Mouse (Mus musculus) forebrain, embryonic 13.5 days (tissue): ENCODE results near the gene 0610012G03Rik. TPM values are rescaled to one million over a fixed set of nuclear protein-coding genes. Genes with fewer than 3 reads are reported as not detected.
"Not testable (repeated sequence)": the region's sequence is repeated elsewhere in the genome, so short reads cannot be mapped to it uniquely, and the experiment has no call there.

ENCODE experiments used
- ATAC-seq: fragments of 200-750 bp; cut with Nextera tagmentation; 2 replicates; pipeline ENCODE4 v1.8.0; 2017
- H3K27ac ChIP-seq: fragments of 300-500 bp; sonication (generic); 2 replicates; pipeline ENCODE4 v1.5.1; 2015; ENCODE audit warnings: inconsistent platforms, mild to moderate bottlenecking, moderate library complexity
- H3K27me3 ChIP-seq: fragments of 300-500 bp; sonication (generic); 2 replicates; pipeline ENCODE4 v1.6.1; 2015; ENCODE audit warnings: mild to moderate bottlenecking, inconsistent platforms
- H3K36me3 ChIP-seq: fragments of 300-500 bp; sonication (generic); 2 replicates; pipeline ENCODE4 v1.6.1; 2015; ENCODE audit warnings: mild to moderate bottlenecking, inconsistent platforms; ENCODE audit not compliant: poor library complexity, severe bottlenecking
- H3K4me1 ChIP-seq: fragments of 300-500 bp; sonication (generic); 2 replicates; pipeline ENCODE4 v1.6.1; 2015; ENCODE audit warnings: inconsistent platforms
- H3K4me2 ChIP-seq: fragments of 300-500 bp; sonication (generic); 2 replicates; pipeline ENCODE4 v1.6.1; 2015; ENCODE audit warnings: inconsistent platforms, mild to moderate bottlenecking, moderate library complexity
- H3K4me3 ChIP-seq: fragments of 300-500 bp; sonication (generic); 2 replicates; pipeline ENCODE4 v1.5.1; 2015; ENCODE audit warnings: mild to moderate bottlenecking, inconsistent platforms
- H3K9ac ChIP-seq: fragments of 300-500 bp; sonication (generic); 2 replicates; pipeline ENCODE4 v1.6.1; 2015; ENCODE audit warnings: mild to moderate bottlenecking, inconsistent platforms
- H3K9me3 ChIP-seq: fragments of 300-500 bp; sonication (generic); replicated peaks from 2 replicates; pipeline ENCODE4 v1.6.1; 2016; ENCODE audit warnings: inconsistent platforms
- WGBS: fragments of 180-500 bp; shearing (Covaris S2); methylation state at CpG from one replicate; pipeline ENCODE4 v1.1.7; 2015; 5-methylcytosine and 5-hydroxymethylcytosine counted together
- polyA plus RNA-seq: library from polyadenylated mRNA; unstranded; fragments of >200 nt; fragmentation: Nextera tagmentation; extraction: Ambion mirVana; gene quantifications from 2 replicates; pipeline ENCODE4 v1.2.1, GENCODE M21; 2015

0610012G03Rik gene
- polyA plus RNA-seq: 99.7 and 103 TPM in 2 replicates

DNA sequence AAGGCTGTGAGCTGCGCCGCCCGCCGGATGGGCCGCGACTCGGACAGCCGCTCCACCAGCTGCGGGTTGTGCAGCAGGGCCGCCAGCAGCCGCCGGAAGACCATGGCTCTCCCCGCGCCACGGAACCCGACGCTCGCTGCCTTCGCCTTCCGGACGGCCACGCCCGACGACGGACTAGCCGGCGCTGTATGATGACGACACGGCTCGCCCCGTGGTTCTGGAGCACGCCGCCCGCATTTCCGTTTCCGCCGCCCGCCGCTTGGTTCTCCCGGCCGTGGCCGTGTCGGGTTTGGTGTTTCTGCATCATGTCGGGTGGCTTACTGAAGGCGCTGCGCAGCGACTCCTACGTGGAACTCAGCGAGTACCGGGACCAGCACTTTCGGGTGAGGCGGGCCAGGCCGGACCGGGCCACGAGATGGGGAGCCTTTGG, at the start of gene 0610012G03Rik, which contains the start of gene Ncbp2:
Gene 0610012G03Rik, minus strand, starts transcription at position 150 of the 430 bp plus-strand sequence.
Gene Ncbp2, plus strand, starts transcription at position 169 of the 430 bp plus-strand sequence.
- Histone ChIP-seq H3K27me3 (no peaks in the 10 kb centered on the region), H3K4me1 (peaks cover 50% of the 10 kb centered on the region), H3K4me2 (peak within 1 kb of the TSS; percentile 91), H3K4me3 (peak within 1 kb of the TSS; percentile 94), H3K9me3 (no peaks in the 10 kb centered on the region), H3K36me3 (peaks cover 33% of the 10 kb centered on the region), H3K27ac (peak within 1 kb of the TSS; percentile 91), H3K9ac (peak within 1 kb of the TSS; percentile 90)
- ATAC-seq: peak; percentile 96
- under 1% methylated on average over 52 of the region's 55 CpGs for WGBS

DNA sequence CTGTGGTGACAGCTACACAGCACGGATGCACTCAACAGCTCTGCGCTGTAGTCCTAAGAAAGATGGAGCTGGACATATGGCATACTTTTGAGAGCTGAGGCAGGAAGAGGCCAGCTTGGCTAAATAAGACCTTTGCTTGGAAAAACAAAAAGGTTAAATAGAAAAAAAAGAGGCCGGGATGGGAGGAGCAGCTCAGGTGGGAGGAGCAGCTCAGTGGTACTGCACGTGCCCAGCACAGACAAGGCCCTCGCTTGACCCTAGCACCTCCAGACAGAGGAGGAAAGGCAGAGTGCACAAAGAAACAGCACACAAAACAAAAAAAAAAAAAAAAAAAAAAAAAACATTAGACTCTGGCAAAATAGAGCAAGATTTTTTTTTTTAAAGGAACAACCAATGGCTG, 48.1 kb upstream of the 0610012G03Rik start:
- 90% methylated on average over 5 of the region's 5 CpGs for WGBS
- H3K9me3 ChIP-seq: no peaks in the 10 kb centered on the region

GRCm38 (mm10) chr16:31993946-31994345, 45.7 kb upstream of the 0610012G03Rik start:
- Histone ChIP-seq H3K4me3 (no peak overlapping the region), H3K36me3 (peaks cover 37% of the 10 kb centered on the region), H3K27ac (no peak overlapping the region), H3K27me3 (no peaks in the 10 kb centered on the region), H3K9ac (no peak overlapping the region), H3K4me2 (no peak overlapping the region), H3K4me1 (no peaks in the 10 kb centered on the region), H3K9me3 (no peaks in the 10 kb centered on the region)
- no peak for ATAC-seq

More for the DNA sequence above, 48.1 kb upstream of the 0610012G03Rik start:
- Histone ChIP-seq H3K9ac (no peak overlapping the region), H3K4me2 (no peak overlapping the region), H3K4me1 (peaks cover 4% of the 10 kb centered on the region), H3K27me3 (no peaks in the 10 kb centered on the region), H3K4me3 (no peak overlapping the region), H3K27ac (no peak overlapping the region), H3K36me3 (peaks cover 25% of the 10 kb centered on the region)
- ATAC-seq: no peak

GRCm38 (mm10) chr16:31993195-31993594, 44.9 kb upstream of the 0610012G03Rik start:
- WGBS: over 99% methylated on average over 4 of the region's 4 CpGs

DNA sequence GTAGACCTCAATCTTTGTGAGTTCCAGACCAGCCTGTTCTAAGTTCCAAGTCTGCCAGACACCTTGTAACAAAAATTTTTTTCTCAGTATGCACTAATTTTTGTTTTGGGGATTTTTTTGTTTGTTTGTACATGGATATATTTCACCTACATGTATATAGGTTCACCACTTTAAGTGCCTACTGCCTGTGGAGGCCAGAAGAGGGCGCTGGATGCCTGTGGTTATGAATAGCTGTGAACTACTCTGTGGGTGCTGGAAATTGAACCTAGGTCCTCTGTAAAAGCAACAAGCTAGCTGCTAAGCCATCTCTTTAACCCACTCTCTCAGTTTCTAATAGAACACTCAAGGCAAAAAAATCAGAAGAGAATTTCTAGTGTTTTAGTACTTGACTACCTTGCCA, 43.7 kb upstream of the 0610012G03Rik start:
- Histone ChIP-seq H3K4me3 (no peak overlapping the region), H3K9me3 (no peaks in the 10 kb centered on the region), H3K4me1 (no peaks in the 10 kb centered on the region), H3K4me2 (no peak overlapping the region), H3K9ac (no peak overlapping the region), H3K27ac (no peak overlapping the region), H3K36me3 (peaks cover 49% of the 10 kb centered on the region), H3K27me3 (no peaks in the 10 kb centered on the region)
- ATAC-seq: no peak
- 48% methylated on average over 1 of the region's 1 CpGs for WGBS

More at GRCm38 (mm10) chr16:31993195-31993594, 44.9 kb upstream of the 0610012G03Rik start:
- H3K36me3 ChIP-seq: peaks cover 41% of the 10 kb centered on the region
- no peaks in the 10 kb centered on the region for H3K4me1 ChIP-seq
- no peak overlapping the region for H3K9ac ChIP-seq
- no peaks in the 10 kb centered on the region for H3K27me3 ChIP-seq
- no peak overlapping the region for H3K27ac ChIP-seq
- H3K4me2 ChIP-seq: no peak overlapping the region
- no peak for ATAC-seq
- no peak overlapping the region for H3K4me3 ChIP-seq
- no peaks in the 10 kb centered on the region for H3K9me3 ChIP-seq

DNA sequence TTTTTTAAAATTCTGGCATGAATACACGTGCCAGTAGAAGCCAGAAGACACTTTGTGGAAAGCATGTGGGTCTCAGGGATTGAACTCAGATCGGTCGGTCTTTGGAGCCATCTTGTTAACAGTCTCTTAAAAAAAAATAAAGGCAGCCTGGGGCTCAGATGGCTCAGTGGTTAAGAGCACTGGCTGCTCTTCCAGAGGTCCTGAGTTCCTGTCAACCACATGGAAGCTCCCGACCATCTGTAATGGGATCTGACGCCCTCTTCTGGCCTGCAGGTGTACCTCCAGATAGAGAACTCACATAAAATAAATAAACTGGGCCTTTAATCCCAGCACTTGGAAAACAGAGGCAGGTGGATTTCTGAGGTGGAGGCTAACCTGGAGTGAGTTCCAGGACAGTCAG, 32.7 kb upstream of the 0610012G03Rik start:
- ATAC-seq: no peak
- H3K4me1 ChIP-seq: no peaks in the 10 kb centered on the region
- H3K27ac ChIP-seq: no peak overlapping the region
- peaks cover 59% of the 10 kb centered on the region for H3K36me3 ChIP-seq
- no peak overlapping the region for H3K4me3 ChIP-seq
- H3K27me3 ChIP-seq: no peaks in the 10 kb centered on the region
- no peak overlapping the region for H3K9ac ChIP-seq
- WGBS: 77% methylated on average over 5 of the region's 5 CpGs
- H3K4me2 ChIP-seq: no peak overlapping the region
- H3K9me3 ChIP-seq: no peaks in the 10 kb centered on the region

DNA sequence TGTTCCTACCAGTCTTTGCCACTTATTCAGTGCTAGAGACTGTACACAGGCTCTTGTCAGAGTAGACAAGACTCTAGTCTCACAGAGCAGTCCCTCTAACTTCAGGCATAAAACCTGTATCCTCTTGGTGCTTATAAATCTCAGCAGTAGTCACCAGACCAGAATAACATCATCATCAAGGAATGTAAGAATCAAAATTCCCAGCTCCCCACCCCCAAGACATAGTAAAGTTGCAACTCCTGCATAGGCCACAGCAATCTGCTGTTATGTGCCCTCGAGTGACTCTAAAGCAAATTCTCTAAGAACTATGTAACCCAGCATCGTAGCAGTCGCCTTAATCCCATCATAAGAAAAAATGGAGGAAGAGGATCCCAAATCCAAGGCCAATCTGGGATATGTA, 31.2 kb upstream of the 0610012G03Rik start:
- H3K27ac ChIP-seq: no peak overlapping the region
- 98% methylated on average over 3 of the region's 3 CpGs for WGBS

DNA sequence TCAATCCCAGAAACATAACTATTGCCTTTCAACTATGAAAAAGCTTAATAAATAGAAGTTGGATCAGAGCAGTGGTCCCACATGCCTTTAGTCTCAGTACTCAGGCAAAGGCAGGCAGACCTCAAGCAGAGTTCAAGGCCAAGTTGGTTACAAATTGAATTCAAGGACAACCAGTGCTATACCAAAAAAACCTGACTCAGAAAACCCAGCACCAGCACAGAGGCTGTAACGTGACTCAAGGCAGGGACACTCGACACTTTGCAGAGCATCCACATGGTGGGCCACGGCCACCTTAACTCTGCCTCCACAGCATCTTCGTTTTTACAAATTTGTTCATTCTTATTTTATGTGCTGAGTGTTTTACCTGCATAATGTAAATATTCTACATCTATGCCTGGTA, 27.0 kb upstream of the 0610012G03Rik start:
- Histone ChIP-seq H3K27ac (no peak overlapping the region), H3K27me3 (no peaks in the 10 kb centered on the region), H3K9ac (no peak overlapping the region), H3K9me3 (no peaks in the 10 kb centered on the region), H3K4me3 (no peak overlapping the region), H3K4me1 (no peaks in the 10 kb centered on the region), H3K36me3 (peaks cover 62% of the 10 kb centered on the region), H3K4me2 (no peak overlapping the region)
- WGBS: 94% methylated on average over 4 of the region's 4 CpGs
- ATAC-seq: no peak

More for the DNA sequence above, 31.2 kb upstream of the 0610012G03Rik start:
- Histone ChIP-seq H3K9me3 (no peaks in the 10 kb centered on the region), H3K9ac (no peak overlapping the region), H3K4me3 (no peak overlapping the region), H3K4me2 (no peak overlapping the region), H3K27me3 (no peaks in the 10 kb centered on the region), H3K4me1 (no peaks in the 10 kb centered on the region), H3K36me3 (peaks cover 61% of the 10 kb centered on the region)
- ATAC-seq: no peak

DNA sequence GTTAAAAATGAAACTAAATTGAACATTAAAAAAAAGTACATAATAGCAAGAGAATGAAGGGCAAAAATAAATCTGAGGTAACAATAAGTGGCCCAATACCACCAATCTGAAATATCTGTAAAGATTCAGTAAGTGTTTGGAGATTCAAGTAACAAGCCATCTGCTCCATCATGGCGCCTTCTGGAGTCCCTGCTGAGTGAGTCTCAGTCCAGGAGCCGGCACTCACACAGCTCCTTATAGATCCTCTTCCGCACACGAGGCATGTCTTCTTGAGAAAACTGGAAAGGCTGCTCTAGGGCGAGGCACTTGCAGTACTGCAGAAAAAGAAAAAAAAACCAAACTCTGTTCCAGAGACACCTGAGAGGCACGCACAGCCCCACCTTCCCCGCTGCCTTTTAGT, 14.9 kb upstream of the 0610012G03Rik start:
- Histone ChIP-seq H3K9ac (no peak overlapping the region), H3K27me3 (no peaks in the 10 kb centered on the region), H3K36me3 (peaks cover 85% of the 10 kb centered on the region), H3K27ac (peak overlapping the region; percentile 41), H3K4me3 (no peak overlapping the region), H3K9me3 (no peaks in the 10 kb centered on the region), H3K4me1 (no peaks in the 10 kb centered on the region), H3K4me2 (no peak overlapping the region)
- ATAC-seq: no peak
- WGBS: 85% methylated on average over 7 of the region's 7 CpGs

GRCm38 (mm10) chr16:31947901-31948316, 385 bp downstream of the 0610012G03Rik start:
- peak overlapping the region; percentile 90 for H3K9ac ChIP-seq
- H3K4me2 ChIP-seq: peak overlapping the region; percentile 91
- peaks cover 50% of the 10 kb centered on the region for H3K4me1 ChIP-seq
- WGBS: 1% methylated on average over 24 of the region's 38 CpGs
- no peak for ATAC-seq
- H3K9me3 ChIP-seq: no peaks in the 10 kb centered on the region
- H3K36me3 ChIP-seq: peaks cover 33% of the 10 kb centered on the region
- H3K4me3 ChIP-seq: peak overlapping the region; percentile 94
- peak overlapping the region; percentile 91 for H3K27ac ChIP-seq
- H3K27me3 ChIP-seq: no peaks in the 10 kb centered on the region

DNA sequence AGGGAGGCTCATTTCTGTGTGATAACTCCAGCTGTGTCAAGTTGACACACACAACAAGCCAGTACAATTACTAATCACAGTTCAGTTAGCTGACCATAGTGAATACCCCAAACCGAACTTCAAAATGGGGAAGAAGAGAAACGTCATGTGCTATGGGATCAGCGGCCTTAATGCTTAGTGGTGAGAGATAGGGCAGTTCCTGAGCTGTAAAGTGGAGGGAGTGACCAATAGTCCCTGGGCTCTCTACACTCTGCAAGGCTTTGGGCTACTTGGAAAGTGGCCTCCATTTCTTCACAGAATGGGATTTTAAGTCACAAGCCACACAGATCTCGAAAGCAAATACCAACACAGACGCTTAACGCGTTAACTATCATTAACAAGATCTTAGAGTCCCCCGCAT, 961 bp downstream of the 0610012G03Rik start:
- Histone ChIP-seq H3K4me1 (peaks cover 50% of the 10 kb centered on the region), H3K9ac (peak overlapping the region; percentile 90), H3K9me3 (no peaks in the 10 kb centered on the region), H3K27me3 (no peaks in the 10 kb centered on the region), H3K4me3 (peak overlapping the region; percentile 94), H3K27ac (peak overlapping the region; percentile 91; the same call in 1 of the 2 replicates), H3K36me3 (peaks cover 33% of the 10 kb centered on the region), H3K4me2 (peak overlapping the region; percentile 91)
- WGBS: 34% methylated on average over 8 of the region's 8 CpGs
- no peak for ATAC-seq

GRCm38 (mm10) chr16:31945986-31946385, 2.3 kb downstream of the 0610012G03Rik start:
- H3K4me1 ChIP-seq: peaks cover 50% of the 10 kb centered on the region
- not testable (repeated sequence) for H3K27me3 ChIP-seq, H3K9me3 ChIP-seq, H3K4me3 ChIP-seq, H3K9ac ChIP-seq, ATAC-seq, H3K27ac ChIP-seq
- H3K36me3 ChIP-seq: peaks cover 22% of the 10 kb centered on the region; the same call in 1 of the 2 replicates
- 88% methylated on average over 6 of the region's 6 CpGs for WGBS
- peak overlapping the region; percentile 91; the same call in 1 of the 2 replicates for H3K4me2 ChIP-seq

GRCm38 (mm10) chr16:31945372-31945771, 2.9 kb downstream of the 0610012G03Rik start:
- H3K4me3 ChIP-seq: no peak overlapping the region
- no peak overlapping the region for H3K27ac ChIP-seq
- H3K27me3 ChIP-seq: no peaks in the 10 kb centered on the region
- peaks cover 50% of the 10 kb centered on the region for H3K4me1 ChIP-seq
- H3K36me3 ChIP-seq: peaks cover 16% of the 10 kb centered on the region; the same call in 1 of the 2 replicates
- H3K9ac ChIP-seq: no peak overlapping the region
- WGBS: 91% methylated on average over 6 of the region's 6 CpGs
- H3K4me2 ChIP-seq: no peak overlapping the region
- ATAC-seq: no peak
- no peaks in the 10 kb centered on the region for H3K9me3 ChIP-seq
